Mouse (Mus musculus): ENCODE data around the gene Cnnm2. TPM values are rescaled to one million over a fixed set of nuclear protein-coding genes. Genes with fewer than 3 reads are reported as not detected.

Cnnm2 gene
- polyA plus RNA-seq, 1 experiment from 2014 or later = 2.0 TPM

DNA sequence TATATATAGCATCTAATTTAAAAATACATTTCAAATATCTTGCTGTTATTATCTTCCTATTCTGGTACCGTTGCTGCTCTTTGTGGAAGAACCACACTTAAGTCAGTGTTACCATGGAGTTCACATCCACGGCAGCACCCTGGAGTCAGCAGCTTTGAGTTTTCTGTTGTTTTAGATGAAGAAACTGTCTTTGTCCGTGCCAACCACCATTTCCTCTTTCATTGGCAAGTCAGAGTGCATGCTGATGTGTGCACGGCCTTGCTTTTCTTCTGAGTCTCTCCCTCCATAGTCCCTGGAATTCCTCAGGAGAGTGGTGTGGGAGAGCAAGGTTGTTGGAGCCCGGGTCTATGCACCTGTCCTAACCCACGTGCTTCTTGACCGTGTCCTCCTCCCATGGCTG lies 96.8 kb downstream of the Cnnm2 start:
- H3K36me3 ChIP-seq (ENCODE audit: control insufficient read depth, insufficient read depth, low read length) = no peaks in the 10 kb centered on the region
- no peak for TF ChIP-seq EP300 (optimal IDR thresholded peaks at IDR 0.05)
- no peak for TF ChIP-seq CTCF (IDR thresholded peaks at IDR 0.05; ENCODE audit: low read depth)
- H3K4me1 ChIP-seq (replicated peaks; ENCODE audit: control insufficient read depth, insufficient read depth) = no peaks in the 10 kb centered on the region
- no peak for ATAC-seq (ENCODE audit: low FRiP score, low TSS enrichment)
- DNase-seq (ENCODE audit: low spot score) = no peak
- H3K4me3 ChIP-seq (ENCODE audit: low read depth, low read length) = no peak overlapping the region
- H3K9me3 ChIP-seq (ENCODE audit: control insufficient read depth, low read length) = no peaks in the 10 kb centered on the region
- no peak overlapping the region for H3K9ac ChIP-seq (ENCODE audit: low read length)
- WGBS = 81% methylated on average over 7 of the region's 7 CpGs
- no peaks in the 10 kb centered on the region for H3K27me3 ChIP-seq (ENCODE audit: control insufficient read depth, insufficient read depth, low read length)
- no peak overlapping the region for H3K27ac ChIP-seq (replicated peaks)
- no peak overlapping the region for H3K4me2 ChIP-seq (replicated peaks; ENCODE audit: low read depth)

DNA sequence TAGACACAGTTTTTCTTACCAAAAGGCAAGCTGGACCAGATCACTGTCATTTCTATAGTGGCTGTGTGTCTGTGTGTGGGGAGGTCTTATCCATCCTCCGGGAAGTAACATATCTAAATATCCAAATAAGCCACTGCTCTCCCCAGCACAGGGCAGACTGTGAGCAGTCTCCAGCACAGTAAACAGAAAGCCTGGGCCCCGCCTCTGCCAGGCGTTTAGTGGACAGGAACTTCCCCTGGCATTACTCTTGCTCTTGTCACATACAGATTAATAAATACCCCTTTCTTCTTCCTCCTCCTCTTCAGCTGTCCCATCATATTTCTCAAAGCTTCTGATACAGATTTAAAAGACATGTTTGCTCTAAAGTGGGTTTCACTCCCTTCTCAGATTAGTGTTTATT lies 101.2 kb downstream of the Cnnm2 start:
- Histone ChIP-seq H3K4me1 (replicated peaks; ENCODE audit: control insufficient read depth, insufficient read depth) (no peaks in the 10 kb centered on the region), H3K9ac (ENCODE audit: low read length) (no peak overlapping the region), H3K27ac (replicated peaks) (no peak overlapping the region), H3K4me3 (ENCODE audit: low read depth, low read length) (no peak overlapping the region), H3K27me3 (ENCODE audit: control insufficient read depth, insufficient read depth, low read length) (no peaks in the 10 kb centered on the region), H3K9me3 (ENCODE audit: control insufficient read depth, low read length) (no peaks in the 10 kb centered on the region), H3K4me2 (replicated peaks; ENCODE audit: low read depth) (no peak overlapping the region), H3K36me3 (ENCODE audit: control insufficient read depth, insufficient read depth, low read length) (no peaks in the 10 kb centered on the region)
- TF ChIP-seq EP300 (optimal IDR thresholded peaks at IDR 0.05) (no peak), CTCF (IDR thresholded peaks at IDR 0.05; ENCODE audit: low read depth) (no peak)
- WGBS = 8% methylated on average over 3 of the region's 3 CpGs
- no peak for DNase-seq (ENCODE audit: low spot score)
- no peak for ATAC-seq (ENCODE audit: low FRiP score, low TSS enrichment)

DNA sequence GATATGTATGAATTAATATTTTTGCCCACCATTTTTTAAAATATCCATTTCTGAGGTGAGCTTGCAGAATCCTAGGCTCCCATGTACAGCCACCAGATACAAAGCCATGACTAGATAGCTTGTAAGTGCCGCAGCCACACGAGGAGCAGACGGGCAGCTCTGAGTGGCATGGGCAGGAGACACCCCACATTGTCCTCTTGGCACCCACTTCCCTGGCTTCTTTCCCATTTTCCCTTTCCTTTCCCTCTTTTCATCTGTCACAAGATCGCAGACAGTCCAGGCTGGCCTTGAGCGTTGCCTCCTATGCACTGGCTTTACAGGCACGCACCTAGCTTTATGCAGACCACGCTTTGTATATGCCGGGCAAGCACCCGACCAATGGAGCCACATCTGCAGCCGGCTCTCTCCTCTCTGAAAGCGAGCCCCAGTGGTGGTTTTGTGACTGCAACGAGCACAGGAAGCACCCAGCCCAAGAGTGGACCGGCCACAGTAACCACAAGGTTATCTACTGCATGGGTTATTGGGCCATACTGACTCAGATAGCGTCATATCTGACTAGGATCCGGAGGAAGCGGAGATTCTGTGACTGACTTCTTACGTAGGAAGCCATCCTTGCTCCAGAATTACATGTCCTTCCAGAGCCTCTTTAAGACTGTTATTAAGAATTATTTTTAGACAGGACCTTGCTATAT lies 102.0 kb downstream of the Cnnm2 start:
- Histone ChIP-seq H3K9ac (ENCODE audit: low read length) (no peak overlapping the region), H3K4me3 (ENCODE audit: low read depth, low read length) (no peak overlapping the region), H3K9me3 (ENCODE audit: control insufficient read depth, low read length) (no peaks in the 10 kb centered on the region), H3K27me3 (ENCODE audit: control insufficient read depth, insufficient read depth, low read length) (no peaks in the 10 kb centered on the region), H3K36me3 (ENCODE audit: control insufficient read depth, insufficient read depth, low read length) (no peaks in the 10 kb centered on the region), H3K4me2 (replicated peaks; ENCODE audit: low read depth) (no peak overlapping the region), H3K4me1 (replicated peaks; ENCODE audit: control insufficient read depth, insufficient read depth) (no peaks in the 10 kb centered on the region), H3K27ac (replicated peaks) (no peak overlapping the region)
- ATAC-seq (ENCODE audit: low FRiP score, low TSS enrichment) (no peak), DNase-seq (ENCODE audit: low spot score) (no peak)
- no peak for TF ChIP-seq EP300 (optimal IDR thresholded peaks at IDR 0.05)
- TF ChIP-seq CTCF (IDR thresholded peaks at IDR 0.05; ENCODE audit: low read depth) = no peak
- 77% methylated on average over 17 of the region's 17 CpGs for WGBS

DNA sequence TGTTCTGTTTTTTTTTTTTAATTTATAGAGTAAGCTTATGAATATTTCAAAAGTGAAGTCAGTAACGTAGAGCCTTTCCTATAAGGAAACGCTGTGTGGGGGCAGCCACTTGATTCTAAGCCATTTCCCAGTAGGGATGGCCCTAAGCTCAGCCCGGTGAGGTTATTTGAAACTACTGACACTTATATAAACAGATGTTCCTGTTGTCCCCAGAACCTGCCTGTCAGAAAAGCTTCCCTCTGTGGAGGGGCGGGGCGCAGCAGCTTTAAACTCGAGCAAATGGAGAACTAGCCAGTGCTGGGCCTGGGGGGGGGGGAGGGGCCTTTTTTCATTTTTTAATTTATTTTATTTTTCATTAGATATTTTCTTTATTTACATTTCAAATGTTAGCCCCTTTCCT lies 102.7 kb downstream of the Cnnm2 start:
- no peak overlapping the region for H3K27ac ChIP-seq (replicated peaks)
- WGBS = 48% methylated on average over 6 of the region's 6 CpGs
- no peak overlapping the region for H3K9ac ChIP-seq (ENCODE audit: low read length)
- no peak overlapping the region for H3K4me3 ChIP-seq (ENCODE audit: low read depth, low read length)
- no peak overlapping the region for H3K4me2 ChIP-seq (replicated peaks; ENCODE audit: low read depth)
- TF ChIP-seq EP300 (optimal IDR thresholded peaks at IDR 0.05) = no peak
- TF ChIP-seq CTCF (IDR thresholded peaks at IDR 0.05; ENCODE audit: low read depth) = no peak
- DNase-seq (ENCODE audit: low spot score) (no peak), ATAC-seq (ENCODE audit: low FRiP score, low TSS enrichment) (no peak)
- H3K27me3 ChIP-seq (ENCODE audit: control insufficient read depth, insufficient read depth, low read length) = no peaks in the 10 kb centered on the region
- H3K9me3 ChIP-seq (ENCODE audit: control insufficient read depth, low read length) = no peaks in the 10 kb centered on the region
- no peaks in the 10 kb centered on the region for H3K4me1 ChIP-seq (replicated peaks; ENCODE audit: control insufficient read depth, insufficient read depth)
- no peaks in the 10 kb centered on the region for H3K36me3 ChIP-seq (ENCODE audit: control insufficient read depth, insufficient read depth, low read length)

DNA sequence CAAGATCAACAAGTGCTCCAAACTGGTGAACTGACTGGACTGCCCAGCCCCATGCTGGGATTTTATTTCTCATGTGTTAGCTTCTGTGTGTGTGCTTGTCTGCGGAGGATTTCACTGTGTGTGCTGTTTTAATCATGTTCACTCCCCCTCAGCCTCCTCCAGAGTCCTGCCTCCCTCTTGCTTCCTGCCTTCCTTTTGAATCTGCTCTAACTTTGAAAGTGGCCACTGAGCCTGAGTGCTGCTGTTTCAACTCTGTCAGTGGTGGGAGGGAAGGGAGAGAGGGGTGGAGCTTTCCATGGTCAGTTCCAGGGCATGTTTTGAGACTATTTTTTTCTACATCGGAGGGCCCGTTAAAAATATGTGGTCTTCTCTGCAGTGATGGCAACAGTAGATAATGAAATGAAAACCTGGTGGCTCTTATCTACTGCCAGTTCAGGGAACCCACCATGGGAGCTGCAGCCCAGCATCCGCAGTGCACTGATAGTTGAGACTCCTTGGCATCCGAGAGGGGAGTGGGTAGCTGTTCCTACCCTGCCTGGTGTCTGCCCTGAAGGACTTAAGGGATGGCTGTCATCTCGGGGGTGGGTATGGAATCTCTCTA lies 103.4 kb downstream of the Cnnm2 start:
- DNase-seq (ENCODE audit: low spot score) (no peak), ATAC-seq (ENCODE audit: low FRiP score, low TSS enrichment) (no peak)
- Histone ChIP-seq H3K27me3 (ENCODE audit: control insufficient read depth, insufficient read depth, low read length) (no peaks in the 10 kb centered on the region), H3K4me3 (ENCODE audit: low read depth, low read length) (no peak overlapping the region), H3K27ac (replicated peaks) (no peak overlapping the region), H3K9ac (ENCODE audit: low read length) (no peak overlapping the region), H3K4me2 (replicated peaks; ENCODE audit: low read depth) (no peak overlapping the region), H3K9me3 (ENCODE audit: control insufficient read depth, low read length) (no peaks in the 10 kb centered on the region), H3K36me3 (ENCODE audit: control insufficient read depth, insufficient read depth, low read length) (no peaks in the 10 kb centered on the region), H3K4me1 (replicated peaks; ENCODE audit: control insufficient read depth, insufficient read depth) (no peaks in the 10 kb centered on the region)
- 49% methylated on average over 6 of the region's 6 CpGs for WGBS
- no peak for TF ChIP-seq CTCF (IDR thresholded peaks at IDR 0.05; ENCODE audit: low read depth)
- TF ChIP-seq EP300 (optimal IDR thresholded peaks at IDR 0.05) = no peak

DNA sequence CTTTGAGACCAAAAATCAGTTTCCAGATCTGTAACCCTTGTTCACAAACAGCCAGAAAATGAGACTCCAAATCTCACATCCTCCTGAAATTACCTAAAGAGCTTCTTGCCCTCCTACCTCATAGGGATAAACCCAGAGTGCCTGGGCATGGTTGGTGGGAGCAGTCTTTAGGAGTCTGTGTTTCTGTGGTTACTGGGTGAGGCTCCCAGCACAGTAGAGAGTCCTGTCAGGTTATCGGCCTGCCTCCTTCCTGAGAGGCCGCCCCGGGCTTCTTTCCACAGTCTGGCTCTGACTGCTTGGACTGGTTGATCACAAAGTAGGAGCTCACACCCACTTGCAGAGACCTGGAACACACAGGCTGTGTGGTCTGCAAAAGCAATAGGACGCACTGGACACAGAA lies 104.0 kb downstream of the Cnnm2 start:
- Histone ChIP-seq H3K9me3 (ENCODE audit: control insufficient read depth, low read length) (no peaks in the 10 kb centered on the region), H3K4me3 (ENCODE audit: low read depth, low read length) (no peak overlapping the region), H3K4me2 (replicated peaks; ENCODE audit: low read depth) (no peak overlapping the region), H3K27me3 (ENCODE audit: control insufficient read depth, insufficient read depth, low read length) (no peaks in the 10 kb centered on the region), H3K36me3 (ENCODE audit: control insufficient read depth, insufficient read depth, low read length) (no peaks in the 10 kb centered on the region), H3K4me1 (replicated peaks; ENCODE audit: control insufficient read depth, insufficient read depth) (no peaks in the 10 kb centered on the region), H3K9ac (ENCODE audit: low read length) (no peak overlapping the region), H3K27ac (replicated peaks) (no peak overlapping the region)
- no peak for ATAC-seq (ENCODE audit: low FRiP score, low TSS enrichment)
- TF ChIP-seq EP300 (optimal IDR thresholded peaks at IDR 0.05) (no peak), CTCF (IDR thresholded peaks at IDR 0.05; ENCODE audit: low read depth) (no peak)
- WGBS = 72% methylated on average over 4 of the region's 4 CpGs
- no peak for DNase-seq (ENCODE audit: low spot score)

All from stomach, postnatal 0 days (tissue).